Mouse (Mus musculus) liver, embryonic 14.5 days (tissue): ENCODE measurements around the gene Cyp11a1. TPM values are rescaled to one million over a fixed set of nuclear protein-coding genes. Genes with fewer than 3 reads are reported as not detected.

ENCODE experiments used
- ATAC-seq: fragments of 200-750 bp; cut with Nextera tagmentation; 2 replicates; pipeline ENCODE4 v1.8.0; 2017; ENCODE audit warnings: moderate number of reproducible peaks, mild to moderate bottlenecking, moderate library complexity; ENCODE audit not compliant: insufficient read depth
- DNase-seq, 3 experiments: peaks; one replicate each; pipeline ENCODE4 v3.0.0-alpha.2; 2012 to 2013; ENCODE audit warnings: low read depth in 3 of 3, low spot score in 3 of 3
- H3K27ac ChIP-seq: fragments of 300-500 bp; sonication (generic); 2 replicates; pipeline ENCODE4 v1.5.1; 2014; ENCODE audit warnings: moderate library complexity, mild to moderate bottlenecking, control low read depth, inconsistent platforms
- H3K27me3 ChIP-seq: fragments of 300-500 bp; sonication (generic); 2 replicates; pipeline ENCODE4 v1.6.1; 2014; ENCODE audit warnings: mild to moderate bottlenecking, low read length, moderate library complexity; ENCODE audit not compliant: control insufficient read depth, insufficient read depth
- H3K36me3 ChIP-seq: fragments of 300-500 bp; sonication (generic); replicated peaks from 2 replicates; pipeline ENCODE4 v1.6.1; 2014; ENCODE audit warnings: low read depth; ENCODE audit not compliant: control insufficient read depth, insufficient read depth
- H3K4me1 ChIP-seq, 2 experiments: fragments of 200-500 bp in 1 of 2; fragments of 300-500 bp in 1 of 2; sonication (generic) in 1 of 2; replicated peaks; 2 replicates each; pipeline ENCODE4 v1.6.1; 2012 to 2014; ENCODE audit warnings: antibody characterized with exemption in 1 of 2, inconsistent platforms in 1 of 2, low read length in 1 of 2; ENCODE audit not compliant: control insufficient read depth in 2 of 2, insufficient read depth in 2 of 2
- H3K4me2 ChIP-seq: fragments of 300-500 bp; sonication (generic); 2 replicates; pipeline ENCODE4 v1.6.1; 2014; ENCODE audit warnings: low read depth, mild to moderate bottlenecking, control low read depth, moderate library complexity
- H3K4me3 ChIP-seq, 2 experiments: fragments of 200-500 bp in 1 of 2; fragments of 300-500 bp in 1 of 2; sonication (generic) in 1 of 2; 2 replicates each; pipeline ENCODE4 v1.5.1; 2012 to 2014; ENCODE audit warnings: low read depth in 2 of 2, low read length in 2 of 2, mild to moderate bottlenecking in 2 of 2, control low read depth in 1 of 2, inconsistent platforms in 1 of 2, moderate library complexity in 1 of 2; ENCODE audit not compliant: insufficient read depth in 1 of 2
- H3K9ac ChIP-seq: fragments of 300-500 bp; sonication (generic); replicated peaks from 2 replicates; pipeline ENCODE4 v1.6.1; 2014; ENCODE audit warnings: mild to moderate bottlenecking, control low read depth, moderate library complexity
- H3K9me3 ChIP-seq: fragments of 300-500 bp; sonication (generic); 2 replicates; pipeline ENCODE4 v1.6.1; 2016; ENCODE audit warnings: low read length, mixed read lengths; ENCODE audit not compliant: control insufficient read depth
- CTCF ChIP-seq: IDR thresholded peaks from 2 replicates; pipeline ENCODE4 v1.5.1; 2016; ENCODE audit warnings: antibody characterized with exemption, low read depth, control low read depth
- EP300 ChIP-seq: IDR thresholded peaks from 2 replicates; pipeline ENCODE4 v1.6.1; 2016; ENCODE audit warnings: antibody characterized with exemption, low read depth
- WGBS: fragments of 180-500 bp; shearing (Covaris S2); extraction: QIAGEN DNeasy Blood & Tissue Kit; methylation state at CpG from one replicate; pipeline ENCODE4 v1.1.7; 2014; ENCODE audit not compliant: insufficient replicate concordance; 5-methylcytosine and 5-hydroxymethylcytosine counted together
- polyA plus RNA-seq, 2 experiments: library from polyadenylated mRNA; depleted of rRNA in 1 of 2; stranded (reverse) in 1 of 2; unstranded in 1 of 2; fragments of >200 nt; fragmentation: Nextera tagmentation in 1 of 2; extraction: Ambion mirVana in 1 of 2; gene quantifications; 2 replicates each; pipeline versions ENCODE4 v1.2.1 to v1.2.3; 2012 to 2014

Cyp11a1 gene
- polyA plus RNA-seq, 2 experiments: 0.37 to 0.55 TPM

DNA sequence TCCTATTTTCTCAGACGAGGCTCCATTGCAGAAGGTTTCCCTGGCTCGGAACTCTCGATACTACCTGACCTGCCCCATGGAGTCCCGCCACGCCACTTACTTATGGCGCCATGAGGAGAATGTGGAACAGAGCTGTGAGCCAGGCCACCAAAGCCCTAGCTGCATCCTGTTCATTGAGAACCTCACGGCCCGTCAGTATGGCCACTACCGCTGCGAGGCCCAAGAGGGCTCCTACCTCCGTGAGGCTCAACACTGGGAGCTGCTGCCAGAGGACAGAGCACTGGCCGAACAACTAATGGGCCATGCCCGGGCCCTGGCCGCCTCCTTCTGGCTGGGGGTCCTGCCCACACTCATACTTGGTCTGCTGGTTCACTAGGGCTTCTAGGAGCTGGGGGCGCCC lies 45.0 kb upstream of the Cyp11a1 start:
- H3K27me3 ChIP-seq: no peaks in the 10 kb centered on the region
- WGBS: 70% methylated on average over 15 of the region's 15 CpGs
- no peaks in the 10 kb centered on the region for H3K9me3 ChIP-seq
- DNase-seq (no peak), ATAC-seq (no peak)
- H3K36me3 ChIP-seq: no peaks in the 10 kb centered on the region
- no peak overlapping the region for H3K9ac ChIP-seq
- H3K27ac ChIP-seq: no peak overlapping the region
- no peak overlapping the region for H3K4me3 ChIP-seq
- no peak for TF ChIP-seq EP300
- H3K4me2 ChIP-seq: no peak overlapping the region
- no peaks in the 10 kb centered on the region for H3K4me1 ChIP-seq

DNA sequence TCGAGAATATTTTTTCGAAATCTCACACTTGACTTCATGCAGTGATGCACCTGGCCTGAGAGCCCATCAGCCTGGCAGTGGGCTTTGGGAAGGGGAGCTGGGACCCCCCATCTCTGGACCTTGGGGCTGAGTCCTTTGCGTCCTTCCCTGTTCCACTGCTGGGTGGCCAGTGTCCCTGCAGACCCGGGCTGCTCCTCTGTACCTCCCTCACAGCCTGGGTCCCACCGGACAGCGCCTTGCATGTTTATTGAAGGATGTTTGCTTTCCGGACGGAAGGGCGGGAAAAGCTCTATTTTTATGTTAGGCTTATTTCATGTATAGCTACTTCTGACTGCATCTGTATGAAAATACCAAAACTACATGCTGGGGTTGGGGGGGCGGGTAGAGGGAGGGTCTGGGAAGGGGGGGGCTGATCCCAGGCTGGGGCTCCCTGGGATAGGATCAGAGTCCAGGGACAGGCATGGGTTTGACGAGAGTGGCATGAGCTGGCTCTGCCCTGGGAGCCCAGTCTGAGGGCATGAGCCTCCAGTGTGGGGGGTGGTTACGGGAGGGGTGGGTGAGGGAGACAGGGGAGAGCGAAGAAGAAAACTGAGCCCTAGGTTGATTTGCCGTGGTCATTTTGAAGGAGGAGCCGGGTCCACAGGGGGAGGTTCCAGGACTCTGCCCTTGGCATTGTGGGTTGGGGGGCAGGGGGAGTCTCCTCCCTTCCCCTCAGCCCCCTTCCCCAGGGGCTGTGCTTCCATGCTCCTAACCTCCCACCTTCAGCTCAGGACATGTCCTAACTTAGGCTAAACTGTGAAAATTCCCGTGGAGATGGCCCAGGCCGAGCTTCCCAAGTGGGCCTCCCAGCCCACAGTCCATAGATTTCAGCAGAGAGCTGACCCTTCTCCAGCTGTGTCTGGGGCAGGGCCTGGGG lies 44.1 kb upstream of the Cyp11a1 start:
- no peak overlapping the region for H3K27ac ChIP-seq
- 61% methylated on average over 17 of the region's 17 CpGs for WGBS
- ATAC-seq: no peak
- DNase-seq: no peak
- TF ChIP-seq CTCF (no peak), EP300 (no peak)
- no peaks in the 10 kb centered on the region for H3K4me1 ChIP-seq
- no peak overlapping the region for H3K9ac ChIP-seq
- no peaks in the 10 kb centered on the region for H3K27me3 ChIP-seq
- no peaks in the 10 kb centered on the region for H3K36me3 ChIP-seq
- no peaks in the 10 kb centered on the region for H3K9me3 ChIP-seq
- H3K4me3 ChIP-seq: no peak overlapping the region
- H3K4me2 ChIP-seq: no peak overlapping the region

DNA sequence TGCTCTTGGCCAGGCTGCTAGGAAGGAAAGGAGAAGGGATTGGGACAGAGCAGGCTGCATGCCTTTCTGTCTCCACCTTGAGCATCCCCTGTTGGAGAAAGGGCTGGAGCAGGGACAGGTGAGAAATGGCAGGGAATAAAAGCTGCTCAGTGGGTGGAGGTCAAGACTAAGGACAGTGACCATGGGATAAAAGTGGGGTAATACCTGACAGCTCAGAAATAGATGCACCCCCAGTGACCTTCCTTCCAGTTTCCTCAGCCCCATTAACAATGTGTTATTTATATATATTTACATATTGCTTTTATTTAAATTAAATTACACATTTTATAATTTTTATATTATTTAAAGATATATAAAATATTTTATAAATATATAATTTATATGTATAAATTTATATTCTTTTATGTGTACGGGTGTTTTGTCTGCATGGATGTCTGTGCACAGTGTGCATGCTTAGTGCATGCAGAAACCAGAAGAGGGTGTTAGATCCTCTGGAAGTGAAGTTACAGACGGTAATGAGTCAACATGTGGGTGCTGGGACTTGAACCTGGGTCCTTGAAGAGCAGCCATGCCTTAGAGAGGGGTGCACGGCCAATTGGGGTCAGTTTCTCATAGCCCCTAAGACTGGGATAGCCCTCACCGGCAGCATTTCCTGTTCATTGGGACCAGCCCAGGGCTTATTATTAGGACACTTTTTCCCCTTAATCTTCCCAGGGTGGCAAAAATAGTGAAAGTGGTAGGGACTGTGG lies 42.8 kb upstream of the Cyp11a1 start:
- no peak overlapping the region for H3K9ac ChIP-seq
- no peaks in the 10 kb centered on the region for H3K9me3 ChIP-seq
- H3K27ac ChIP-seq: no peak overlapping the region
- no peaks in the 10 kb centered on the region for H3K36me3 ChIP-seq
- DNase-seq: no peak
- H3K27me3 ChIP-seq: no peaks in the 10 kb centered on the region
- no peak for ATAC-seq
- H3K4me3 ChIP-seq: no peak overlapping the region
- H3K4me2 ChIP-seq: no peak overlapping the region
- TF ChIP-seq CTCF (no peak), EP300 (no peak)
- H3K4me1 ChIP-seq: no peaks in the 10 kb centered on the region
- 56% methylated on average over 4 of the region's 4 CpGs for WGBS

DNA sequence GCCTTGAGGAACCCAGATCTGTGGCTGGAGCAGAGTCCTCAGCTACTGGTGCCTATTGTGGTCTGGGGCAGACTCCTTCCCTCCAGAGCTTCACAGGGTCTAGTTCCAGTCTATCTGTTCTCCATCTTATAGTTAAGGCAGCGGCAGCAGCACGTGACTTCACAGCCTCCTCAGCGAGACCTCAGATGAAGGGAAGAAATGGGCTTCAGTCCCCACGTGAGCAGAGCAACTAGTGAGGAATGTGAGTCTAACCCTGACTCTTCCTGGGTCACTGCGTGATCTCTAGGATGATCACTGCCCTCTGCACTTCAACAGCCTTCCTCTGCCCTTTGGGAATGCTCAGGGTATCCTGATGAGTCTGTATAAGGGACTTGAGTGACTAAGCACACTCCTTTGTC lies 42.2 kb upstream of the Cyp11a1 start:
- no peaks in the 10 kb centered on the region; a peak in 1 of 4 replicates for H3K4me1 ChIP-seq
- TF ChIP-seq EP300 (no peak), CTCF (no peak)
- H3K27ac ChIP-seq: no peak overlapping the region
- H3K9ac ChIP-seq: no peak overlapping the region
- WGBS: 68% methylated on average over 5 of the region's 5 CpGs
- no peak overlapping the region for H3K4me3 ChIP-seq
- DNase-seq (no peak), ATAC-seq (no peak)
- H3K27me3 ChIP-seq: no peaks in the 10 kb centered on the region
- H3K36me3 ChIP-seq: no peaks in the 10 kb centered on the region
- H3K4me2 ChIP-seq: no peak overlapping the region
- no peaks in the 10 kb centered on the region for H3K9me3 ChIP-seq

DNA sequence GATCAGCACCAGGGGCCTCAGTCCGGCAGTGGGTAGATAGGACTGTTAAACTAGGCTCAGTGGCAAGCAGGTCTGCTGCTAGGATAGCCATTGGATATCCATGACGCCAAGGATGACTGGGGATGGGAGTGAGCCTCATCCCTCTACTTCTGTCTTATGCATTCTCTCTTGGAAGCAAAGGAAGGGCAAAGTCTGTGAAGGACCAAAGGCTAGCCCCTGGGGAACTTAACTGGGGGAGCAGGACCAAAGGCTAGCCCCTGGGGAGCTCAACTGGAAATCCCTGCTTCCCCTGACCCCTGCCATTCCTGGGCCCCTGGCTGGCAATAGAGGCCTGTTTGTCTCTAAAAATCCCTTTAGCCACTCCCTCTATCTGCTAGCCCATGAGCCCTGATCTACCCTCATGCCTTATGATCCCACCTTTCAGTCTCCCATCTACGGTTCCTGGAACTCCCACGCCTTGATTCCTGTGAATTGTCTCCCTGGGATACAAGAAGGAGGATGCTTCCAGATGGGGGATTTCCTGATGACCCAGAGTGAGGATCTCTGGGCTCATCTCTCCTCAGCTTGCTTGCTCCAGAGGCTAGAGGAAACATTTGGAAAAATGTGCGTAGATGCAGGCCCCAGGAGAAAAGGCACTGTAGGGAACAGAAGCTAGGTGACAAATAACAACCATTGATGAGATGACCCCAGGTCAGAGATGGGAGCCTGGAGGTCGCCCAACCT lies 41.5 kb upstream of the Cyp11a1 start:
- no peaks in the 10 kb centered on the region for H3K9me3 ChIP-seq
- H3K4me3 ChIP-seq: no peak overlapping the region
- no peaks in the 10 kb centered on the region; a peak in 1 of 4 replicates for H3K4me1 ChIP-seq
- H3K4me2 ChIP-seq: no peak overlapping the region
- no peak for TF ChIP-seq EP300
- no peak for TF ChIP-seq CTCF
- 57% methylated on average over 6 of the region's 6 CpGs for WGBS
- ATAC-seq (no peak), DNase-seq (no peak)
- H3K27ac ChIP-seq: no peak overlapping the region
- H3K36me3 ChIP-seq: no peaks in the 10 kb centered on the region
- H3K9ac ChIP-seq: no peak overlapping the region
- H3K27me3 ChIP-seq: no peaks in the 10 kb centered on the region
